Mouse (Mus musculus) limb, embryonic 14.5 days (tissue): ENCODE data around the gene Samd1. TPM values are rescaled to one million over a fixed set of nuclear protein-coding genes. Genes with fewer than 3 reads are reported as not detected.

Source experiments
- ATAC-seq: fragments of 200-750 bp; cut with Nextera tagmentation; 2 replicates; pipeline ENCODE4 v1.8.0; 2017; ENCODE audit warnings: low read depth, moderate number of reproducible peaks, moderate TSS enrichment; ENCODE audit not compliant: low FRiP score
- DNase-seq: peaks from one replicate; pipeline ENCODE4 v3.0.0-alpha.2; 2015; ENCODE audit warnings: low spot score
- H3K27ac ChIP-seq: fragments of 300-500 bp; sonication (generic); replicated peaks from 2 replicates; pipeline ENCODE4 v1.5.1; 2014; ENCODE audit warnings: low read depth, mild to moderate bottlenecking, low read length, moderate library complexity, mixed read lengths
- H3K27me3 ChIP-seq: fragments of 300-500 bp; sonication (generic); 2 replicates; pipeline ENCODE4 v1.6.1; 2014; ENCODE audit warnings: low read length, mixed read lengths; ENCODE audit not compliant: control insufficient read depth, insufficient read depth
- H3K36me3 ChIP-seq: fragments of 300-500 bp; sonication (generic); 2 replicates; pipeline ENCODE4 v1.6.1; 2014; ENCODE audit warnings: mild to moderate bottlenecking, low read length, moderate library complexity, mixed read lengths; ENCODE audit not compliant: control insufficient read depth, insufficient read depth
- H3K4me1 ChIP-seq: fragments of 300-500 bp; sonication (generic); 2 replicates; pipeline ENCODE4 v1.6.1; 2014; ENCODE audit warnings: antibody characterized with exemption, low read length, mixed read lengths; ENCODE audit not compliant: control insufficient read depth, insufficient read depth
- H3K4me2 ChIP-seq: fragments of 300-500 bp; sonication (generic); replicated peaks from 2 replicates; pipeline ENCODE4 v1.6.1; 2014; ENCODE audit warnings: low read depth, mild to moderate bottlenecking, low read length, moderate library complexity; ENCODE audit not compliant: severe bottlenecking
- H3K4me3 ChIP-seq: fragments of 300-500 bp; sonication (generic); replicated peaks from 2 replicates; pipeline ENCODE4 v1.5.1; 2014; ENCODE audit warnings: low read length
- H3K9ac ChIP-seq: fragments of 300-500 bp; sonication (generic); 2 replicates; pipeline ENCODE4 v1.6.1; 2014; ENCODE audit warnings: mild to moderate bottlenecking, low read depth, low read length, moderate library complexity; ENCODE audit not compliant: severe bottlenecking
- H3K9me3 ChIP-seq: fragments of 300-500 bp; sonication (generic); 2 replicates; pipeline ENCODE4 v1.6.1; 2016; ENCODE audit warnings: low read length; ENCODE audit not compliant: control insufficient read depth
- POLR2A ChIP-seq: fragments of 200-500 bp; IDR thresholded peaks from 2 replicates; pipeline ENCODE4 v1.8.0; 2012; ENCODE audit warnings: inconsistent platforms, mild to moderate bottlenecking, moderate library complexity, borderline replicate concordance; ENCODE audit not compliant: insufficient read depth, insufficient read length; ENCODE audit errors: extremely low read depth
- WGBS: fragments of 180-500 bp; shearing (Covaris S2); extraction: QIAGEN DNeasy Blood & Tissue Kit; methylation state at CpG from one replicate; pipeline ENCODE4 v1.1.7; 2014; 5-methylcytosine and 5-hydroxymethylcytosine counted together
- polyA plus RNA-seq, 2 experiments: library from polyadenylated mRNA; depleted of rRNA in 1 of 2; stranded (reverse) in 1 of 2; unstranded in 1 of 2; fragments of >200 nt; fragmentation: Nextera tagmentation in 1 of 2; extraction: Ambion mirVana in 1 of 2; gene quantifications; 2 replicates each; pipeline versions ENCODE4 v1.2.1 to v1.2.3; 2012 to 2014

Samd1 gene
- polyA plus RNA-seq, 2 experiments: 17.4 to 99.8 TPM

GRCm38 (mm10) chr8:83989243-83989642, 8.2 kb upstream of the Samd1 start:
- H3K27me3 ChIP-seq: no peaks in the 10 kb centered on the region
- no peak overlapping the region for H3K27ac ChIP-seq
- 87% methylated on average over 7 of the region's 7 CpGs for WGBS
- no peak for TF ChIP-seq POLR2A
- no peak overlapping the region for H3K4me3 ChIP-seq
- no peak overlapping the region for H3K9ac ChIP-seq
- no peak overlapping the region for H3K4me2 ChIP-seq
- H3K36me3 ChIP-seq: peaks cover 85% of the 10 kb centered on the region
- DNase-seq (no peak), ATAC-seq (no peak)
- H3K4me1 ChIP-seq: no peaks in the 10 kb centered on the region
- H3K9me3 ChIP-seq: no peaks in the 10 kb centered on the region

- H3K4me3 ChIP-seq: no peak overlapping the region
- no peak overlapping the region for H3K27ac ChIP-seq
- DNase-seq: no peak
- H3K9ac ChIP-seq: no peak overlapping the region
- H3K4me2 ChIP-seq: no peak overlapping the region
- H3K27me3 ChIP-seq: no peaks in the 10 kb centered on the region
- 95% methylated on average over 14 of the region's 14 CpGs for WGBS
- no peaks in the 10 kb centered on the region for H3K9me3 ChIP-seq
- ATAC-seq: no peak
- peaks cover 81% of the 10 kb centered on the region for H3K36me3 ChIP-seq
- TF ChIP-seq POLR2A: no peak
- H3K4me1 ChIP-seq: no peaks in the 10 kb centered on the region
Observed at GRCm38 (mm10) chr8:83990170-83990569, 7.3 kb upstream of the Samd1 start.

GRCm38 (mm10) chr8:83992488-83992887, 5.0 kb upstream of the Samd1 start:
- no peak for TF ChIP-seq POLR2A

GRCm38 (mm10) chr8:83994030-83994429, 3.4 kb upstream of the Samd1 start:
- H3K4me1 ChIP-seq: peaks cover 8% of the 10 kb centered on the region
- H3K27ac ChIP-seq: no peak overlapping the region
- ATAC-seq (no peak), DNase-seq (no peak)
- no peak overlapping the region for H3K4me2 ChIP-seq
- no peak overlapping the region for H3K9ac ChIP-seq
- 78% methylated on average over 3 of the region's 3 CpGs for WGBS
- H3K9me3 ChIP-seq: no peaks in the 10 kb centered on the region
- no peaks in the 10 kb centered on the region for H3K27me3 ChIP-seq
- H3K4me3 ChIP-seq: no peak overlapping the region
- TF ChIP-seq POLR2A: no peak
- H3K36me3 ChIP-seq: peaks cover 50% of the 10 kb centered on the region

More at GRCm38 (mm10) chr8:83992488-83992887, 5.0 kb upstream of the Samd1 start:
- no peaks in the 10 kb centered on the region for H3K27me3 ChIP-seq
- DNase-seq (no peak), ATAC-seq (no peak)
- H3K4me3 ChIP-seq: no peak overlapping the region
- WGBS: 75% methylated on average over 2 of the region's 2 CpGs
- no peaks in the 10 kb centered on the region for H3K9me3 ChIP-seq
- H3K4me2 ChIP-seq: no peak overlapping the region
- H3K4me1 ChIP-seq: peaks cover 4% of the 10 kb centered on the region
- peaks cover 61% of the 10 kb centered on the region for H3K36me3 ChIP-seq
- H3K9ac ChIP-seq: no peak overlapping the region
- no peak overlapping the region for H3K27ac ChIP-seq

GRCm38 (mm10) chr8:83995973-83996372, 1.5 kb upstream of the Samd1 start:
- H3K9me3 ChIP-seq: no peaks in the 10 kb centered on the region
- DNase-seq (no peak), ATAC-seq (no peak)
- H3K27ac ChIP-seq: peak overlapping the region; percentile 97; the same call in 1 of the 2 replicates
- TF ChIP-seq POLR2A: no peak
- H3K4me3 ChIP-seq: peak overlapping the region; percentile 83
- peaks cover 14% of the 10 kb centered on the region for H3K4me1 ChIP-seq
- H3K9ac ChIP-seq: no peak overlapping the region
- WGBS: 13% methylated on average over 12 of the region's 12 CpGs
- peaks cover 50% of the 10 kb centered on the region for H3K36me3 ChIP-seq
- H3K27me3 ChIP-seq: no peaks in the 10 kb centered on the region
- H3K4me2 ChIP-seq: peak overlapping the region; percentile 86
